Mouse (Mus musculus) hematopoietic stem cell, adult 5-6 weeks (primary cell): ENCODE measurements around the gene Tacc3. TPM values are rescaled to one million over a fixed set of nuclear protein-coding genes. Genes with fewer than 3 reads are reported as not detected.
A peak's percentile ranks its signal among the peaks of the same experiment; 100 is the strongest.

Source experiments
- ATAC-seq, 2 experiments: fragments of 125-278 bp in 1 of 2; replicated peaks in 1 of 2; 2 replicates each; pipeline ENCODE4 v1.8.0; 2016 to 2017; ENCODE audit warnings: inconsistent platforms in 2 of 2, mild to moderate bottlenecking in 2 of 2, moderate number of reproducible peaks in 2 of 2, low read depth in 1 of 2, moderate TSS enrichment in 1 of 2; ENCODE audit not compliant: low FRiP score in 2 of 2, poor library complexity in 2 of 2, severe bottlenecking in 2 of 2, insufficient read depth in 1 of 2, low TSS enrichment in 1 of 2
- total RNA-seq: library from RNA; stranded (forward); fragments of 172-1452, 232-1000 nt; gene quantifications from 2 replicates; pipeline ENCODE4 v1.2.3, GENCODE M21; 2017

The Tacc3 gene
- total RNA-seq, result 103 and 133 TPM in 2 replicates

DNA sequence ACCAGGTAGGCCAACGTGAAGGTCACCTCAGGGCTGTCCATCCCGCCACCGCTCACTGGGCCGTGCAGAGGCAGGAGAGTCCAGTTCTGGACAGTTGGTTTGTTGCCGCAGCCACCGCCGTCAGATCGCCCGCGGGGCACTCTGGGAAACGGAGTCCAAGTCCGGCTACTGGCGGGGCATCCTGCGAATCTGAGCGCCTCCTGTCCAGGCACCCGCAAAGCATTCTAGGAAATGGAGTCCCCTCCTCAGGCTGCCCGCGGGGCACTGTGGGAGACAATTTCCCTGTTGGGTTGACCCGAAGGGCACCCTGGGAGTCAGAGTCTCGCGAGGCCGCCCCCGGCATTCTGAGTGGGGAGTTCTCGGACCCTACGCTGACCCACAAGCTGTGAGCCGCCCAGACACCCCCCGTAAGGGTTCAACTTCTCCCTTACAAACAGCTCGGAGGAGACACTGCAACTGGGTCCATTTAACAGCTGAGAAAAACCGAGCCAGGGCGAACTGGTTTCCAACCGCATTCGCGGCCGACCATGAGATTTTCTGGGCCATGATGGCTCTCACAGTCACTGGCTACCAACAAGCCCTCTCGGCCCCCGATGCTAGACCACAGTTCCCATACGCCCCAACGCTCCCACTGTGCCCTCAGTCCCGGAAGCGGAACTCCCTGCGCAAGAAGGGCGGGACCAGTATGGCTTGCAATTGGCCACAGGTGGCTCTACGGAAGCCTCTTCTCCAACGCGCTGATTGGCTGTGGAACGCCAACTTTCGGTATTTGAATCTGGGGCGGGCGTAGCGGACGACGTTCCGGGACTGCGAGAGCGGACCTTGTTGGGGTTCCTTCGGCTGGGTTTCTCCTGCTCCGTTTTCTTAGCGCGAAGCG, at the start of gene Tacc3, which contains the start of gene Tmem129:
TSS of gene Tacc3 (plus strand) at position 342 of the 877 bp plus-strand sequence.
TSS of gene Tmem129 (minus strand) at position 630 of the 877 bp plus-strand sequence.
- peak; percentile 93 to 94 for ATAC-seq

DNA sequence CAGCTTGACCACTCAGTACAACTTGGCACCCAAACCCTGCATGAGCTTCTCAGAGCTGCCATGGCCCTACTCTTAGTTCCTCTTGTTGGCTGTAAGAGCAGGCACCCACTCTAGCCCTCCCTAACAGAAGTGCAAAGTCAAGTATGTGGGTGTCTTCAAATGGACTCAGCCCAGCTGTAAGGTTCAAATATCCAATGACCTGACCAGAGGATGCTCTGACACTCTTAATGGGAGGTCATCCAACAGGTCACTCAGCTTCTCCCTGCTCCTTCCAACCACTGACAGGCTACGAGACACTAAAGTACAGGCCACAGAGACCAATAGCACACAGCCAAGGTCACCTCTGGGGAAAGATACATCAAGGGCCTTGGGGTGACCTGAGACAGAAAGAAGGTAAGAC, 48.7 kb upstream of the Tacc3 start:
- ATAC-seq, result no peak

DNA sequence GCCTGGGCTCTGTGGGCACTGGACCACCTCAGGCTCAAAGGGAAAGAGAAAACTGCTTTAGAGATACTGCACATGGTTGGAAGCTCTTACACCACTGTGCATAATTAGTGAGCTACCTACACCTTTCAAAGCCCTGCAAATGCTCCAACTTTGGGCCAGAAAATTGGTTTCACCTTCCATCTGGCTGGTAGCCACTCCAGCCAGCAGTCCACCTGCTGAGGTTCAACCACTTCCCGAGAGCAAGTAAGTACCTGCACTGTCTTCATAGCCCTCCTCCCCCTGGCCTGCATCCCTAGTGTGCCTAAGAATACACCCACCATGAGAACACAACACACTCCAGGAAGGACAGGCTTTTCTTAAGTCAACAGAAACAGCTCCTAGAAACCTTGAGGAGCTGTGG, 46.1 kb upstream of the Tacc3 start:
- ATAC-seq, result no peak

DNA sequence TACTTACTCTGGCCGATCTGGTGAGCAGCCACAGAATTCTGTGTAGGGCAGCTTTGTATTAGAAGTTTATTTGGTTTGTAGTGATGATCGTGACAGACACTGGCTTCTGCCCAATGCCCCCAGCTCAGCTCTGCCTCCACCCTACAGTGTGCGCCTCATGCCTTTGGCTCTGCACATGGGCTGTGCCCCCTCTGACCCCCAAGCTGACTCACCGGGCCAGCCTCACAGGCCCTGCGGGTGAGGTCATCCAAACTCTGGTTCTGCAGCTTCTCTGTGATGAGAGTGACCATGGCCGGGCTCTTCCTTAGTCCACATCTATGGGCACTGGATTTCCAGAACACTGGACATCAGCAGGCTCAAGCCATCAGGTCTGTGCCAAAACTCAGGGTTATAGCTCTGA, 43.5 kb upstream of the Tacc3 start:
- ATAC-seq, result no peak

DNA sequence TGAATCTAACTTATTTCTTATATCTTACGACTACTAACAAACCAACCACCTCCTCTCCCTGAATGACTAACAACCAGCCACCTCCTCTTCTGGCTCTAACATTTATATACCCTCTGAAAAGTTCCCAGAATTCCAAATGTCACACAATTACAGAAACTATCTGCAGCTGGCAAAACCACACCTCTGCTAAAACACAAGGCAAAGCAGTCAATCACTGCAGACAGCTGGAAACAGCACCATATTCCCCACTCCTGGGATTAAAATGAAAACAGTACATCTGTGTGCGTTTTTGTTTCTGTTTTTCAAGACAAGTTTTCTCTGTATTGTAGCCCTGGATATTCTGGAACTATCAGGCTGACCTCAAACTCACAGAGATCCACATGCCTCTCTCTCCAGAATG, 35.3 kb upstream of the Tacc3 start:
- no peak for ATAC-seq

DNA sequence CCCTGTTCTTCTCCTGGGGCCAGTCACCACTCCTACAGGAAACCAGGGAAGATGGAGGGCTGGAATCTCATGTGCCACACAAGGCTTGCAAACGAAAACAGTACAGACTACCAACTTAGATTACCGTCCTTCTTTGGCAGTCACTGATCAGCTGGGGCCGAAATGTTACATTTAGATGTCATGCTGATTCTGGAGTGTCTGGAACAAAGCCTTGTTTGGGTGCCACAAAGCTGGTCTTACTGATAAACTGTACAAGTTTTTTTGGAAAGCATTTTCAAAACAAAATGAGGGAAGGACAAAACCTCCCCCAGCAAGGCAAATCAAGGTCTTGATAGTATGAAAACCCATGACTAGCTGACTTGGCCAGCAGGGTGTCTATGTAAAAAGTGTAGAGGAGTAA, 34.2 kb upstream of the Tacc3 start:
- no peak for ATAC-seq

DNA sequence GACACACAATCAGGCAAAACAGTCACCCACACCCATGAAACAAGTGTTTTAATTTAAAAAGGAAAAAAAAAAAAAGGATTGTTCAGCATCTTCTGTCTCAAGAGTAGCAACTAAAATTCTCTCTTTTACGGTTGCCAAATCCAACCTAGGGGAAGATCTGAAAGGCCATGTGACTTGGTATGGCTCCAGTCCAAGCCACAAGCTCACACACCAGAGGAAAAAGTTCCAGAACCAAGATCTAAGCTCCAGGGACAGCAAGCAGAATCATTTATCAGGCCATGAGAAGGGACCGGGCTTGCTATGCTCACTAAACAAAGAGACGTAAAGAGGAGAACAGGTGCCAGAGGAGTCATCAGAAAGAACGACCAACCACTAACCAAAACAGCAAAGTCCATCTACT, 30.0 kb upstream of the Tacc3 start:
- no peak for ATAC-seq

GRCm38 (mm10) chr5:33628820-33629300, 29.1 kb upstream of the Tacc3 start:
- 0 out of 4 replicates have a peak, but pooled peaks have one; percentile 18 to 21 for ATAC-seq

- peak; percentile 81 to 93 for ATAC-seq
Measured at GRCm38 (mm10) chr5:33629301-33629987, 28.5 kb upstream of the Tacc3 start, which contains the start of the genes Fam53a and Gm9903. Gene Fam53a (minus strand): TSS chr5:33629635. Gene Gm9903 (plus strand): TSS chr5:33629925.

- peak; percentile 18; a peak in 1 of 4 replicates for ATAC-seq
Measured at GRCm38 (mm10) chr5:33630061-33630460, 27.9 kb upstream of the Tacc3 start.

GRCm38 (mm10) chr5:33630615-33631014, 27.3 kb upstream of the Tacc3 start:
- ATAC-seq, result no peak

DNA sequence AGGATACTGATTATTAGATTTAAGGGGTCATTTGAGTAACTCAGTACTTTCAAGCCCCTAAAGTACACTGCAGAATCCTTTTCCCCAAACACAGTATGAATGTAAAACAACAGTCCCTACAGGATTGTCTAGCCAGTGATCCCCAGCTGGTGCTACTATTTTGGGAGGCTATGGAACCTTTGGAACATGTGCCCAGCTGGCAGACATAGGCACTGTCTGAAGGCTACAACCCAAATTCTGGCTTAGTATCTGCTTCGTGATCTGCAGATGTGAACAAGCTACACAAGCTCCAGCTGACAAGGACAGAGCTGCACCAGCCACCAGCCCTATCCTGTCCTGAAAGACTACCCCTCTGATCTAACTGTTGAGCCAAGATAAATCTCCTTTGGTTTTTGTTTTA, 25.4 kb upstream of the Tacc3 start:
- ATAC-seq, result no peak

DNA sequence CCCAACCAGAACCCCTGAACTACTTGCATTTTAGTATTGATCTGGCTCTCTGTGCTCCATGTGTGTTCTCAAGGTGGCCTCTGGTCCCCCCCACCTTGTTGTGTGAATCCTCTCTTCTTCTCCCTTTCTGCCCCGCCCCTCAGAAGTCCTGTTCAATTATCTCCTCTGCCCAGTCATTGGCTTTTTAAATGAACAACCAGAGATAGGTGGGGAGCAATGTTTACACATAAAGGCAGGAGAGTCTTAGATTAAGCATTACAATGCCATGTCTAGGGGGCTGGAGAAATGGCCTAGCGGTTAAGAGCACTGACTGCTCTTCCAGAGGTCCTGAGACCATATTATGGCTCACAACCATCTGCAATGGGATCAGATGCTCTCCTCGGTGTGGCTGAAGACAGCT, 22.6 kb upstream of the Tacc3 start:
- no peak for ATAC-seq

DNA sequence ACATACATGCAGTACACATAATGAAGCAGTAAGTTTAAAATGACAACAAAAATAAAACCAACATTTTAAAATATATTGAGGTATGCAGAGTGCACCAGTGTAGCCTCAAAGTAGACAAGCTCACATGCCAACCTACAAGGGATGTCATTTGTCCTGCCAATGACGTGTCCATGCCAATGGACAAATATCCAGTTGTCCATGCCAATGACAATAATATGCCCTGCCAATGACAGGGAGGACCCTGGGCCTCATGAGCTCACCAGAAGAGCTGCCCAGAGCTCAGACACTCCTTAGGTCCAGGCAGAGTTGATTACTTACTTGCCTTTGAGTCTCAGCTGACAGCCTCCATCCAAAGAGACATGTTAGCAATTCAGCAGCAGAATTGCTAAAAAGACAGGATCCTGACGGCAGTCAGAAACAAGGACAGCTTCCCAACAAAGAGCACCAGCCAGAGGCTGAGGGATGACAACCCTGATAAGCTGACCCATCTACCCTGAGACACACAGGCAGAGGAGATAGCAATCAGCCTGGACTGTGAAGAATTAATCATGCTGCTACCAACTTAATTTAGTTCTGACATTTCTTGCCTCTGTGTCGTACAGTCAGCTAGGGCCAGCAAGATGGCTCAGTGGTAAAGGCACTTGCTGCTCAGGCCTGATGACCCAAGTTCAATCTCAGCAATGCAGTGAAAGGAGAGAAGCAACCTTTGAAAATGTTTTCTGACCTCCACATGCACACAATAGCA, 20.1 kb upstream of the Tacc3 start:
- no peak for ATAC-seq

DNA sequence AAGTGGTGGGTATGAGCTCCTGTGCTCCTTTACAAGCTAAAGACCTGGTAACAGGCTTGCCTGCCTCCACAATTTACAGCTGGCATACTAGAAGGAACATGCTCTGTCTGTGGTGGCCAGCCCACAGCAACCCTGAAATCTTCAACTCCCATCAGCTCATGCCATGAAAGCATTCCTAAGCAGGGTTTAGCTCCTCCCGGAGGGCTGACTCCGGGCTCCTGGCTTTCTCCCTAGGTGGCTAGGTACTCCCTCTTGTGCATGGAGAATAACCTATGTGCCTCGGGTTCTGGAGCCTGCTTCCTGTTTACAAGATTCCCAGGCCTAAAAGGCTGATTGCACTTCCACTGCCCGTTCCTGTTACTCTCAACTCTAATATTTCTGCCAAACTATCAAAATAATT, 19.1 kb upstream of the Tacc3 start:
- no peak for ATAC-seq

DNA sequence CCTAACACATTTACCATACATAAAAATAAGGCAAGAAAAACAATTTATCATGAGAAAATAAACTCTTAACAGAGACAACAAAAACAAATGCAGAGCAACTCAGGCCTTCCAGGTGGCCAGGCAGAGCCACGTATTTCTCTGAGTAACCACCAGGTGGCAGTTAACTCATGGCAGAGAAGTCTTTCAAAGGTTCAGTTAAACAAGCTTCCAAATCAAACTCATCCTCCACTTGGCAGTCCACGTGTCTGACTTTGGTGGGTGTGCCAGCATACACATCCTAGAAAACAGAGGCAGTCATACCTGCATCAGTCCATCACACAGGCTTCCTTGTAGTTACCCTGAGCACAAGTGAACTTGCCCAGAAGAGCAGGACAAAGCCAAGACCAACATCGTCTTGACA, 17.3 kb upstream of the Tacc3 start:
- peak; percentile 59 to 83 for ATAC-seq

DNA sequence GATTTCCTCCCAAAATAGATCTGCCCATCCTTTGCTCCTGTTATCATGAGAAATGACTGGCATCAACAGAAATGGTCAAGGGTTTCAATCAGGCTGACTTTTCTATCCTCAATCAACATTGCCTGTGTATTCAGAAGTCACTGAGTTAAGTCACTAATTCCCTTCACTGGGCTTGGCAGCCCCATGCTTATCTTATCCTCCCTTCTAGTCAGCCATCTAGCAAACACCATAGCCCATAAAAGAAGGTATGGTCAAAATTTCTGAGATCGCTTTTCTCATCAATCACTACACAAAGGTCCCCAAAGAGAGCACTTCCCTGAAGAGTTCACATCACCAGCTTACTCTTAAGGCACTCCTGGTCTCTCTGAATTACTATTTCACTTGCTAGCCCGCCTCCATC, 6.9 kb upstream of the Tacc3 start:
- no peak for ATAC-seq

DNA sequence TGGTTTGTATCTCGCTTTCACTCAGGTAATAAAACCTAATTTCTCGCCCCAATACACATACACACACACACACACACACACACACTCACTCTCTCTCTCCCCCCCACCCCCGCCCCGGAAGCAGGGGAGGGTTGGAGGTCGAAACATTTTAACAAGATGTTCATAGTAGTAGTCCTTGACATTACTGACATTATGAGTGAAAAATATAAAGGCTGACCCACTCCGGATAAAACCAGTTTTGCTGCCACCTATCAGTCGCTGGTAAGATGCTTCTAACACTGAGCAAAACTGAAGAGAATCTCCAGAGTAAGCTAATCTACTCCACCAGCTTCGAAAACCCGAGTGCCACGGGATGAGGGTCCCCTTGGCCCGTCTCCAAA, 6.4 kb upstream of the Tacc3 start:
- no peak for ATAC-seq
